Mouse (Mus musculus) myocyte (in vitro differentiated cells): ENCODE data around the gene Pklr. TPM values are rescaled to one million over a fixed set of nuclear protein-coding genes. Genes with fewer than 3 reads are reported as not detected.

Experiments
- H3K27me3 ChIP-seq: one replicate; pipeline ENCODE4 v1.6.1; 2011; ENCODE audit not compliant: control insufficient read depth, insufficient read depth, insufficient read length
- H3K36me3 ChIP-seq: one replicate; pipeline ENCODE4 v1.6.1; 2011; ENCODE audit not compliant: control insufficient read depth, insufficient read depth
- H3K4me2 ChIP-seq: one replicate; pipeline ENCODE4 v1.6.1; 2011; ENCODE audit warnings: low read depth, control low read depth
- H3K4me3 ChIP-seq: one replicate; pipeline ENCODE4 v1.5.1; 2011; ENCODE audit warnings: mild to moderate bottlenecking, control low read depth, moderate library complexity
- H3K79me2 ChIP-seq: one replicate; pipeline ENCODE4 v1.6.1; 2011; ENCODE audit not compliant: control insufficient read depth, insufficient read depth
- H3ac ChIP-seq: one replicate; pipeline ENCODE4 v1.6.1; 2011; ENCODE audit not compliant: control insufficient read depth, insufficient read length
- CEBPB ChIP-seq: IDR thresholded peaks from 2 replicates; pipeline ENCODE4 v1.6.1; 2011; ENCODE audit warnings: mild to moderate bottlenecking, moderate library complexity; ENCODE audit not compliant: poor library complexity, insufficient read depth, severe bottlenecking
- E2F4 ChIP-seq: IDR thresholded peaks from one replicate; pipeline ENCODE4 v1.6.1; 2011; ENCODE audit warnings: mild to moderate bottlenecking, control low read depth, moderate library complexity; ENCODE audit not compliant: insufficient read depth
- MAX ChIP-seq: IDR thresholded peaks from one replicate; pipeline ENCODE4 v1.6.1; 2011; ENCODE audit warnings: low read depth, mild to moderate bottlenecking, control low read depth
- MYOD1 ChIP-seq, 3 experiments: IDR thresholded peaks; one replicate each; pipeline ENCODE4 v1.6.1; 2011; ENCODE audit warnings: control low read depth in 2 of 3, low read depth in 2 of 3, mild to moderate bottlenecking in 2 of 3, moderate library complexity in 1 of 3; ENCODE audit not compliant: insufficient read length in 2 of 3, control insufficient read depth in 1 of 3
- MYOG ChIP-seq, 3 experiments: IDR thresholded peaks; one replicate each; pipeline ENCODE4 v1.6.1; 2011; ENCODE audit warnings: control low read depth in 2 of 3, low read depth in 2 of 3, mild to moderate bottlenecking in 2 of 3; ENCODE audit not compliant: insufficient read length in 2 of 3, control insufficient read depth in 1 of 3, insufficient read depth in 1 of 3
- POLR2A ChIP-seq: IDR thresholded peaks from one replicate; pipeline ENCODE4 v1.6.1; 2011; ENCODE audit warnings: low read depth, mild to moderate bottlenecking, control low read depth, moderate library complexity; ENCODE audit not compliant: insufficient read length
- POLR2AphosphoS2 ChIP-seq: IDR thresholded peaks from one replicate; pipeline ENCODE4 v1.6.1; 2011; ENCODE audit warnings: low read depth, control low read depth; ENCODE audit not compliant: insufficient read length
- REST ChIP-seq: IDR thresholded peaks from one replicate; pipeline ENCODE4 v1.6.1; 2011; ENCODE audit warnings: mild to moderate bottlenecking, control low read depth, moderate library complexity; ENCODE audit not compliant: insufficient read depth, insufficient read length
- SRF ChIP-seq: IDR thresholded peaks from one replicate; pipeline ENCODE4 v1.6.1; 2011; ENCODE audit warnings: low read depth; ENCODE audit not compliant: control insufficient read depth, insufficient read length
- TCF12 ChIP-seq: IDR thresholded peaks from one replicate; pipeline ENCODE4 v1.6.1; 2011; ENCODE audit warnings: mild to moderate bottlenecking, control low read depth; ENCODE audit not compliant: poor library complexity, insufficient read depth, severe bottlenecking
- TCF3 ChIP-seq: IDR thresholded peaks from one replicate; pipeline ENCODE4 v1.6.1; 2011; ENCODE audit warnings: low read depth, control low read depth; ENCODE audit not compliant: insufficient read length
- USF1 ChIP-seq: IDR thresholded peaks from one replicate; pipeline ENCODE4 v1.6.1; 2011; ENCODE audit warnings: low read depth, mild to moderate bottlenecking, control low read depth, moderate library complexity
- polyA plus RNA-seq: library from polyadenylated mRNA; unstranded; fragments of >200 nt; fragmentation: generic; extraction: Trizol; gene quantifications from one replicate; pipeline ENCODE4 v1.2.1, GENCODE M21; 2012; ENCODE audit warnings: missing spikeins

The Pklr gene
- polyA plus RNA-seq, 1 experiment, result not detected

DNA sequence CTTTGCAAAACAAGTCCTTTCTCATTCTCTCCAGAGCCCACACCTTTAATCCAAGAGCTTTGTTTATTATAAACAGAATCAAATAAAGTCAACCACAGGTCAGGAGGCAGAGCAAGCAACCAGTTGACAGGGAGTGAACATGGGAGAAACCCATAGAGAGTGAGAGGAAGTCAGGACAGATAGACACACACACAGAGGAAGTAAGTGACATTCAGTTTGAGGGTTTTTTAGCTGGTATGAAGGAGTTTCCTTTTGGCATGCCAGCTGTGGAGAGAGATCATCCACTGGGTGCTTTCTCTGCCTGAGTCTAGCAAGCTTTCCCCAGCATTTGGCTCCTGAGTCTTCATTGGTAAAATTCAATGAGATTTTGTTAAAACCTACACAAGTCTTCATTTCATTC, 29.1 kb upstream of the Pklr start:
- TF ChIP-seq TCF3 (no peak), MAX (no peak), USF1 (no peak), REST (no peak), POLR2A (no peak), POLR2AphosphoS2 (no peak), MYOG (IDR thresholded peaks at IDR 0.05; ENCODE audit: control insufficient read depth in 1 of 3, insufficient read depth in 1 of 3, insufficient read length in 2 of 3, low read depth in 2 of 3) (no peak), SRF (no peak), TCF12 (no peak), MYOD1 (IDR thresholded peaks at IDR 0.05; ENCODE audit: control insufficient read depth in 1 of 3, insufficient read length in 2 of 3, low read depth in 2 of 3) (no peak), CEBPB (no peak), E2F4 (no peak)
- Histone ChIP-seq H3K4me2 (no peak overlapping the region), H3K27me3 (no peaks in the 10 kb centered on the region), H3ac (no peak overlapping the region), H3K36me3 (no peaks in the 10 kb centered on the region), H3K4me3 (no peak overlapping the region), H3K79me2 (no peaks in the 10 kb centered on the region)

DNA sequence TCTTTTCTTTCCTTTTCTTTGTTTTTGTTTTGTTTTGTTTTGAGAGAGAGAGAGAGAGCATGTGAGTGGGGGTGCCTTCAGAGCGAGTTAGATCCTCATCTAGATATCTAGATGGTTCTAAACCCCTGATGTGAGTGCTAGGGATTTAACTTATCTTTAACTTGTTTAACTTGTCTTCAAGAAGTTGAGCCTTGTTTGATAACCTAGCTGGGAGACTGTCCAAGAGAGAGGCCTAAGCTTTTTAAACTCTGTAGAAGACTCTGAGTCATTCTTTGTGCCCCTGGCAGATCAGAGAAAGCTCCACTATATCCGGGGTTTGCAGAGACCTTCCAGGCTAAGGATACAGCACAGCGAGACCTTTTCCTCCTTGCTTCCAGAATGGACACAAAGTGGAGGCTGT, 28.4 kb upstream of the Pklr start:
- H3K4me3 ChIP-seq, result no peak overlapping the region
- H3K27me3 ChIP-seq, result no peaks in the 10 kb centered on the region
- H3K4me2 ChIP-seq, result no peak overlapping the region
- H3K36me3 ChIP-seq, result no peaks in the 10 kb centered on the region
- H3ac ChIP-seq, result no peak overlapping the region
- H3K79me2 ChIP-seq, result no peaks in the 10 kb centered on the region
- TF ChIP-seq POLR2AphosphoS2, result no peak
- no peak for TF ChIP-seq USF1
- no peak for TF ChIP-seq CEBPB
- TF ChIP-seq E2F4, result no peak

GRCm38 (mm10) chr3:89108146-89108545, 27.8 kb upstream of the Pklr start:
- no peak overlapping the region for H3K4me2 ChIP-seq
- H3K79me2 ChIP-seq, result no peaks in the 10 kb centered on the region
- no peak overlapping the region for H3K4me3 ChIP-seq
- H3ac ChIP-seq, result no peak overlapping the region
- no peak for TF ChIP-seq MYOG (IDR thresholded peaks at IDR 0.05; ENCODE audit: control insufficient read depth in 1 of 3, insufficient read depth in 1 of 3, insufficient read length in 2 of 3, low read depth in 2 of 3)
- TF ChIP-seq E2F4, result no peak
- no peak for TF ChIP-seq REST
- no peak for TF ChIP-seq MAX
- no peak for TF ChIP-seq POLR2A
- TF ChIP-seq POLR2AphosphoS2, result no peak
- no peak for TF ChIP-seq SRF
- no peak for TF ChIP-seq USF1
- no peak for TF ChIP-seq CEBPB
- TF ChIP-seq TCF3, result no peak
- no peak for TF ChIP-seq TCF12
- TF ChIP-seq MYOD1 (IDR thresholded peaks at IDR 0.05; ENCODE audit: control insufficient read depth in 1 of 3, insufficient read length in 2 of 3, low read depth in 2 of 3), result no peak
- no peaks in the 10 kb centered on the region for H3K27me3 ChIP-seq
- H3K36me3 ChIP-seq, result no peaks in the 10 kb centered on the region

DNA sequence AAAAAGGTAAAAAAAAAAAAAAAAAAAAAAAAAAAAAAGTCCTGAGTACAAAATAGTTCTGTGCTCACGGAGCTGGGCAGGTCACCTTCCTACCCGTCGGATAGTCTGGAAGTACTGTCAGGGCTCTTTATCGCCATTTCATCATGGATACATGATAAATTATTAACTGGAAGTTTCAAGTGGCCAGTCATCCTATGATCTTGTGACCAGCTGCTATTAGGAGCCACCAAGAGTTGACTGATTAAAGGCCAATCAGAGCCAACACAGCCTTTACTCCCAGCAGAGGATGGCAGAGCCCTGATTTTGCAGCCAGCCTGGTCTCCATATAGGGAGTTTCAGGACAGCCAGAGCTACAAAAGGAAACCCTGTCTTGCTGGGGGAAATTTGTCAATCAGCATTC, 22.9 kb upstream of the Pklr start:
- H3K79me2 ChIP-seq, result no peaks in the 10 kb centered on the region
- H3K4me3 ChIP-seq, result no peak overlapping the region
- no peak overlapping the region for H3K4me2 ChIP-seq
- no peaks in the 10 kb centered on the region for H3K27me3 ChIP-seq
- no peak overlapping the region for H3ac ChIP-seq
- no peaks in the 10 kb centered on the region for H3K36me3 ChIP-seq
- TF ChIP-seq REST, result no peak
- no peak for TF ChIP-seq TCF12
- TF ChIP-seq E2F4, result no peak
- no peak for TF ChIP-seq MAX
- TF ChIP-seq CEBPB, result no peak
- TF ChIP-seq USF1, result no peak
- TF ChIP-seq TCF3, result no peak
- TF ChIP-seq MYOD1 (IDR thresholded peaks at IDR 0.05; ENCODE audit: control insufficient read depth in 1 of 3, insufficient read length in 2 of 3, low read depth in 2 of 3), result no peak
- TF ChIP-seq SRF, result no peak
- no peak for TF ChIP-seq POLR2A
- TF ChIP-seq MYOG (IDR thresholded peaks at IDR 0.05; ENCODE audit: control insufficient read depth in 1 of 3, insufficient read depth in 1 of 3, insufficient read length in 2 of 3, low read depth in 2 of 3), result no peak
- no peak for TF ChIP-seq POLR2AphosphoS2

DNA sequence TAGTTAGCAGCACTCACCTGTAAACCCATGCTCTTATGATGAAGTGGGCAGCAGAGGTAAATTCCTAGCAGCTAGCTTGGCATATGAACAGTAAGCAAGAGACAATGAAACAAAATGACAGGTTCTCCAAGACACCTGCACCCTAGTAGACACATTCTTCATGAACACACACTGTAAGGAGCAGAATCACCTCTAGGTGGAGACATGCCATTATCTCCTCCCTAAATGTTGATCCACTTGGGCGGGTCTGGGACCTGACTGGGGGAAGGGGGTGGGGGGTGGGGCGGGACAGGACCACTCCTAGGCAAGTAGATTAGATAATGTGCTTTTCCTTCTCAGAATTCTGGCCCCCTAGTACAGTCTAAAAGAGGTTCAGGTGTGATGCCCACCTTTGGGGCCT, 20.4 kb upstream of the Pklr start:
- Histone ChIP-seq H3K27me3 (peaks cover 6% of the 10 kb centered on the region), H3K79me2 (no peaks in the 10 kb centered on the region), H3K36me3 (no peaks in the 10 kb centered on the region), H3ac (no peak overlapping the region), H3K4me2 (no peak overlapping the region), H3K4me3 (no peak overlapping the region)
- TF ChIP-seq TCF3 (no peak), SRF (no peak), MYOD1 (IDR thresholded peaks at IDR 0.05; ENCODE audit: control insufficient read depth in 1 of 3, insufficient read length in 2 of 3, low read depth in 2 of 3) (no peak), POLR2A (no peak), CEBPB (no peak), POLR2AphosphoS2 (no peak), USF1 (no peak), REST (no peak), TCF12 (no peak), MYOG (IDR thresholded peaks at IDR 0.05; ENCODE audit: control insufficient read depth in 1 of 3, insufficient read depth in 1 of 3, insufficient read length in 2 of 3, low read depth in 2 of 3) (no peak), MAX (no peak), E2F4 (no peak)
